8 mouse cellular contexts compared by ENCODE assay signal in genomic region chr1:7397807-7398446, GRCm38 (mm10).
DNase-seq lines count a peak whose midpoint lies in the region; ATAC-seq and TF ChIP-seq lines count a peak whose summit lies in the region.

No protein-coding gene starts in this region.

- H3K36me3 ChIP-seq in embryonic facial prominence, embryonic 13.5 days = no peaks in the 10 kb centered on the region
- H3K36me3 ChIP-seq in kidney, adult 2 months (ENCODE audit: control insufficient read depth, insufficient read depth, low read length) = no peaks in the 10 kb centered on the region
- no peaks in the 10 kb centered on the region for H3K36me3 ChIP-seq in limb, embryonic 12.5 days
- H3K36me3 ChIP-seq in midbrain, embryonic 15.5 days (replicated peaks) = no peaks in the 10 kb centered on the region
- no peaks in the 10 kb centered on the region for H3K36me3 ChIP-seq in spleen, adult 2 months (ENCODE audit: control insufficient read depth, insufficient read depth, low read length)

- H3K27me3 ChIP-seq in embryonic facial prominence, embryonic 13.5 days = no peaks in the 10 kb centered on the region
- no peaks in the 10 kb centered on the region for H3K27me3 ChIP-seq in kidney, adult 2 months (replicated peaks; ENCODE audit: control insufficient read depth, insufficient read depth, low read length)
- no peaks in the 10 kb centered on the region for H3K27me3 ChIP-seq in limb, embryonic 12.5 days
- H3K27me3 ChIP-seq in midbrain, embryonic 15.5 days (replicated peaks) = no peaks in the 10 kb centered on the region
- no peaks in the 10 kb centered on the region for H3K27me3 ChIP-seq in spleen, adult 2 months (ENCODE audit: control insufficient read depth, insufficient read depth, low read length)

- H3K9ac ChIP-seq in embryonic facial prominence, embryonic 13.5 days = peak overlapping the region; percentile 78
- peak overlapping the region; percentile 67 for H3K9ac ChIP-seq in limb, embryonic 12.5 days (replicated peaks)
- H3K9ac ChIP-seq in midbrain, embryonic 15.5 days = peak overlapping the region; percentile 71

- H3K27ac ChIP-seq in embryonic facial prominence, embryonic 13.5 days = peak overlapping the region; percentile 68
- H3K27ac ChIP-seq in kidney, adult 2 months (ENCODE audit: insufficient read depth, low read depth, low read length) = peak overlapping the region; percentile 85
- peak overlapping the region; percentile 78; the same call in 1 of the 2 replicates for H3K27ac ChIP-seq in limb, embryonic 12.5 days
- H3K27ac ChIP-seq in midbrain, embryonic 15.5 days = peak overlapping the region; percentile 89
- H3K27ac ChIP-seq in spleen, adult 2 months (ENCODE audit: insufficient read depth, low read length) = peak overlapping the region; percentile 94

- WGBS in embryonic facial prominence, embryonic 13.5 days = under 1% methylated on average over 46 of the region's 46 CpGs
- under 1% methylated on average over 46 of the region's 46 CpGs for WGBS in kidney, adult 2 months
- under 1% methylated on average over 40 of the region's 46 CpGs for WGBS in limb, embryonic 12.5 days
- WGBS in midbrain, embryonic 15.5 days = under 1% methylated on average over 45 of the region's 46 CpGs
- WGBS in spleen, adult 2 months = 1% methylated on average over 44 of the region's 46 CpGs

- TF ChIP-seq CTCF in kidney, adult 2 months (conservative IDR thresholded peaks at IDR 0.05; ENCODE audit: insufficient read depth, insufficient read length, low read depth, low read length) = peak; percentile 61
- TF ChIP-seq CTCF in spleen, adult 2 months (IDR thresholded peaks at IDR 0.05; ENCODE audit: extremely low read depth, insufficient read depth, insufficient read length, insufficient replicate concordance) = peak; percentile 80; the same call in 1 of the 2 replicates

- H3K4me1 ChIP-seq in embryonic facial prominence, embryonic 13.5 days = no peaks in the 10 kb centered on the region
- H3K4me1 ChIP-seq in kidney, adult 2 months (ENCODE audit: control insufficient read depth, insufficient read depth, low read length) = no peaks in the 10 kb centered on the region
- H3K4me1 ChIP-seq in limb, embryonic 12.5 days (replicated peaks) = no peaks in the 10 kb centered on the region
- no peaks in the 10 kb centered on the region for H3K4me1 ChIP-seq in midbrain, embryonic 15.5 days
- no peaks in the 10 kb centered on the region; the same call in 1 of the 2 replicates for H3K4me1 ChIP-seq in spleen, adult 2 months (ENCODE audit: control insufficient read depth, insufficient read depth, insufficient read length)

- peak; percentile 100 for DNase-seq in 3134 (ENCODE audit: extremely low read depth, insufficient read length, low spot score)
- peak; percentile 98 to 99 for DNase-seq in adrenal gland, postnatal 36 days
- peak; percentile 98 to 99 for DNase-seq in heart, adult 18-20 months
- peak; percentile 99 for DNase-seq in kidney, adult 2 months
- DNase-seq in spleen, adult 2 months (ENCODE audit: low read depth in 1 of 2, low spot score in 2 of 2) = peak; percentile 97 to 98

- TF ChIP-seq POLR2A in kidney, adult 2 months (IDR thresholded peaks at IDR 0.05; ENCODE audit: low read depth, low read length) = no peak
- no peak for TF ChIP-seq POLR2A in spleen, adult 2 months (IDR thresholded peaks at IDR 0.05; ENCODE audit: low read depth, low read length)

- ATAC-seq in embryonic facial prominence, embryonic 13.5 days (ENCODE audit: insufficient number of reproducible peaks, insufficient read depth, low FRiP score, low TSS enrichment, low read depth) = peak; percentile 98
- peak; percentile 99 for ATAC-seq in limb, embryonic 12.5 days (ENCODE audit: insufficient number of reproducible peaks, insufficient read depth, low FRiP score, low TSS enrichment, low read depth)
- peak; percentile 99 for ATAC-seq in midbrain, embryonic 15.5 days (replicated peaks)

- peak overlapping the region; percentile 69 for H3K4me3 ChIP-seq in embryonic facial prominence, embryonic 13.5 days
- peak overlapping the region; percentile 97 for H3K4me3 ChIP-seq in kidney, adult 2 months (ENCODE audit: insufficient read depth, low read depth, low read length)
- peak overlapping the region; percentile 59 for H3K4me3 ChIP-seq in limb, embryonic 12.5 days (replicated peaks)
- H3K4me3 ChIP-seq in midbrain, embryonic 15.5 days = peak overlapping the region; percentile 91
- H3K4me3 ChIP-seq in spleen, adult 2 months (ENCODE audit: extremely low read depth, insufficient read depth, insufficient read length) = peak overlapping the region; percentile 93

- H3K4me2 ChIP-seq in embryonic facial prominence, embryonic 13.5 days = peak overlapping the region; percentile 60
- peak overlapping the region; percentile 58 for H3K4me2 ChIP-seq in limb, embryonic 12.5 days
- H3K4me2 ChIP-seq in midbrain, embryonic 15.5 days = peak overlapping the region; percentile 74

- no peaks in the 10 kb centered on the region for H3K9me3 ChIP-seq in embryonic facial prominence, embryonic 13.5 days
- H3K9me3 ChIP-seq in limb, embryonic 12.5 days = no peaks in the 10 kb centered on the region
- H3K9me3 ChIP-seq in midbrain, embryonic 15.5 days = no peaks in the 10 kb centered on the region

Comparison
In these comparisons a context has a peak if more than half of its experiments do, and no peak if none do; other contexts are left out.
1. Peak in every context shown above with its lines: DNase-seq, ATAC-seq, H3K4me3 ChIP-seq and H3K27ac ChIP-seq.